Mouse (Mus musculus): ENCODE results near the gene Tbc1d21.

- no peak for TF ChIP-seq GATA1 (IDR thresholded peaks at IDR 0.05; ENCODE audit: low read length)
- no peak for TF ChIP-seq TAL1 (IDR thresholded peaks at IDR 0.05; ENCODE audit: low read length)
Measured at GRCm38 (mm10) chr9:58393875-58394274, 23.6 kb upstream of the Tbc1d21 start.
